Mouse (Mus musculus): Measurements from ENCODE around the gene Glp1r. TPM values are rescaled to one million over a fixed set of nuclear protein-coding genes. Genes with fewer than 3 reads are reported as not detected.

Gene Glp1r
- total RNA-seq (2023), result not detected

GRCm38 (mm10) chr17:30901627-30902026 lies at the start of gene Glp1r:
Glp1r (plus strand) TSS chr17:30901817.

GRCm38 (mm10) chr17:30954340-30954739 lies 52.7 kb downstream of the Glp1r start, which contains the start of gene Umodl1:
Umodl1 (plus strand) TSS chr17:30954640.

Other genes with a start within 250 kb of the Glp1r start
- gene Umodl1, start 52.8 kb downstream of the Glp1r start, total RNA-seq (2023), result not detected
- 10 to 100 TPM; 48.6 to 50.0 TPM for gene Abcg1, start 155.9 kb downstream of the Glp1r start, total RNA-seq (2023)
- not detected for gene Tff3, start 227.8 kb downstream of the Glp1r start, total RNA-seq (2023)
- not detected for gene Tff2, start 242.5 kb downstream of the Glp1r start, total RNA-seq (2023)

All from neutrophil, adult 83 days (primary cell).